Mouse (Mus musculus): ENCODE results near the gene Kcnmb4. TPM values are rescaled to one million over a fixed set of nuclear protein-coding genes. Genes with fewer than 3 reads are reported as not detected.

Gene Kcnmb4
- total RNA-seq, 2 experiments from 2014 or later = not detected

DNA sequence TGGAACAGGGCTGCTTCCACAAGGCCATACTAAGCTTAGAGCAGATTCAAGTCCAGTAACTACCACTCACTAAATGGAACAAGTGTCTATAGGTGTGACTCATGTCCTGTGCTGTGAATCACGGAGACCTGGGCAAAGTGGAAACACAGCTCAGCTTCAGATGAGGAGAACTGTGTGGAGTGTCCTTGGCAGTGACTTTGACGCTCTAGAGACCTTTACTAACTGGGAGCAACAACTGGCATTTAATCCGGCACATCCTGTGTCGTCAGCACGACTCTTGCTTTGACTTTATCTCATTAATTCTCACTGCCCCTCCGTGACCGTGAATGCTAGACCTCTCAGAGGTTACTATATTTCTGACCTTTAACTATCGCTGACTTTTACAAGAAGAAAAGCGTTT, 62.9 kb downstream of the Kcnmb4 start:
- no peak for ATAC-seq (replicated peaks; ENCODE audit: low FRiP score, poor library complexity, severe bottlenecking)

DNA sequence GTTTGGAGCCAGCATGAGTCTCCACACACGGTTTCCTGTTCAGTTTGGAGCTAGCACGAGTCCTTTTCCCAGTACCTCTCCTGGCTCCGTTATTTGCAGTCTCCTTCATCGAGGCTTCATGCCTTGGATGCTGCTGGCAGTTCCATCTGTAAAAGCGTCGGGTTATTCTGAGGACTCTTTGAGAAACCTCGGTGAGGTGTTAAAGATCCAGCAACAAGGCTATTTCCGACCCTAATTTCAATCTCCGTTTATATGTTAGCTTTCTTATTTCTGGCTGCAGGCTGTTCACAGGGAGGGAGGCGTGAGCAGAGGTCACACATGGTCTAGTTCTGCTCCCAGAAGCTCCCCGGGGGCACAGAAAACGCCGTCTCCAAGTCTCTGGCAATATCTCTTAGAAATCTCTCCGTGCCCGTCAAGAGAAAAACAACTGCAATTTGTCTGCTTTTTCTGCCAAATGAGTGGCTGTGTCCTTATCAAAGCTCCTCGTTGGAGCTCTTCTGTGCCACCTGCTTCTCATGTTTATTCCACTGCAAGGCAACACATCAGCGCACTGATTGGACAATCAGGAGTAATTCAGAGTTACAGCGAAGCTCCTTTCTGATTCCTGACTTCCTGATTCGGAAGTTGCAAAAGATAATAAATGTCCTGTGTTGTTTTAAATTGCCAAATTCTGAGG, 65.9 kb downstream of the Kcnmb4 start:
- ATAC-seq (replicated peaks; ENCODE audit: low FRiP score, poor library complexity, severe bottlenecking) = no peak

DNA sequence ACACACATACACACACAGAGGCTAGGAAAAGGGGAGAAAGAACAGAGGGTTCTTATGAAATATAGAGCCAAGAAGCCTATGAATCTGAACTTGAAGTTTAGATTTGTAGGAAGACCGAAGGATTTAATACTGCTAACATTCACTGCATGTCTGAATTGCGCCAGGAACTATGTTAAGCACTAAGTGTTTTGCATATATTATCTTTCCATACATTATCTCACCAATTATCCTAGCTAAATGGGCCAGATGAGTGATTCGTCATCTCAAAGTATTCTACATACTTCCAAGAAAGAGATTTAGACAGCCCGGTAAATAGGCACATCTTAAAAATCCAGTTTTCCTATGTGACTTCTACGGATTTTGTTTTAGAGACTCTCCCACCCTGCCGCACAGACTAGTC, 68.7 kb downstream of the Kcnmb4 start:
- ATAC-seq (replicated peaks; ENCODE audit: low FRiP score, poor library complexity, severe bottlenecking) = no peak

DNA sequence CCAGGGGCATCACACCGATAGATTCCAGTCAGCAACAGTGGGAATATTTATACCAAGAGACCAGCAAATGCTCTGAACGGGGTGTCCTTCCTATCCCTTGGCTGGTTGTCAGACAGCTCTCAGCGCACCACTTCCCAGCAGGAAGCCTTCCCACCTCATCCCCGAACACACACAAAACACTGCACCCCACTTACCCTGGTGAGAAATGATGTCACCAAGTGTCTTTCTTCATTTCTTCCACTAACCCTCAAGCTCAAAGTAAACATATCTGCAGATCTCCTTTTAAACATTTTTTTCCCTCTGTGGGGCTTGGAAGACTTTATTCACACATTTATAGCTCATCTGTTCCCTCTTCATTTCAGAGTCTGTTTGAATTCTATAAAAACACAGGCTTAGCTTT, 70.0 kb downstream of the Kcnmb4 start:
- no peak for ATAC-seq (replicated peaks; ENCODE audit: low FRiP score, poor library complexity, severe bottlenecking)

DNA sequence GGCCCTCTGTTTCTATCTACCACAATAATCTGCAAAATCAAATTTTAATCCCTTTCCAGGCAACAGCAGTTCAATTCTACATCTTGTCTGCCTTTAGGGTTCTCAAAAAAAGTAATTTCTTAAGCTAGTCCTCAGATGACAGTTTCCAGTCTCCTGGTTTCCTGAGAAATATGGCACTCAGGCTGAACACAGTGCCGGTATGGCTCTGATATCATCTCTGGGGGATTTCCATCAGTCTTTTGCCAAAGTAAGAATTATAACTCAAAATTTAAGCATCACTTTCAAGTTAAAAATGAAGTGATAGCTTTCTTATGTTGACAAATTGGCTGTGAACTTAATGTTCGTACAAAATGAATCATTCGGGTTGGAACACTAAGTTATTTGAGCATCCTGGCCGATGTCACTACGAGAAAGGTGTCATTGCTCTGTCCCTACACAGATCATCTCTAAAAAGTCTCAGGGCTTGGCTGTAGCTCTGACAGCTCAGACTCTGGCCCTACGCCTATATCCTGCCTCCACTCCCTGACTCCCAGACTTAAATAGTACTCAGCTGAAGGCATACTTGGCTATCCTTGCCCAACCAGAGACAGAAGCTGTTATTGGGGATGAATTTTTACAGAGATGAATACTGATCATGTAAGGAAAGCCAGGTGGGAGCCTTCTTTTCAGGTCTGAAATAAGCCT, 70.8 kb downstream of the Kcnmb4 start:
- ATAC-seq (replicated peaks; ENCODE audit: low FRiP score, poor library complexity, severe bottlenecking) = no peak

DNA sequence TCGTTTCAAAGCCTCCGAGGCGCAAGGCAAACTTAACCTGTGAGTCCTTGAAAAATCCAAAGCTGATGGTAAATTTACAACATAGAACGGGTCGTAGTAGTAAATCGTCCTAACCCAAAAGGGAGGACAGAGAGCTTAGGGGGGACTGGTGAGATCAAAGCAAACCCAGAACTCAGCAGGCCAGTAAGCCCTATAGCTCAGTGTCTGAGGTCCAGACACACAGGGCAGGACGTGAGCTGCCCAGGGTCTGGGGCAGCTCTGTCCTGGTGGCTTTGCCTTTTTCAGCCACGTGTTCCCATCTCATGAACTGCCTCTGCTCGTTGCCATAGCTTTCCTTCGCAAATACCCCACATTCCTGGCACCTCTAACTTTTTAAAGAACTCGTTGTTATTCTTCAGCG, 75.7 kb downstream of the Kcnmb4 start:
- ATAC-seq (replicated peaks; ENCODE audit: low FRiP score, poor library complexity, severe bottlenecking) = no peak

DNA sequence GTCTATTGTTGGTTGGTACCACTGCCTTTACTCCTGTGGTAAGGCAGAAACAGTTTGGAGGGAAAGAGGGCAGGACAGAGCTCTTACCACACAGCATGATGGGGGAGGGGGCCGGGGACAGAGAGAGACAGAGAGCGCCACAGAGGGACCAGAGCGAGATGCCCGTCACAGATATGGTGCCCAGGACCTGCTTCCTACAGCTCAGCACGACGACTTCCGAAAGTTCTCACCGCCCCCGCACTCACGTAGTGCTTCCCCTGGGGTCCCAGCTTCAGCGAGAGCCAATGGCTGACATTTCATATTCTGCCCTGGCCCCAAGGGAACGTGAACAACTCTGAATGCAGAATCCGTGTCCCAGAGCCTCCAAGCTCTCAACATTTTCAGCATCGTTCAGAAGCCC, 76.1 kb downstream of the Kcnmb4 start:
- ATAC-seq (replicated peaks; ENCODE audit: low FRiP score, poor library complexity, severe bottlenecking) = no peak

DNA sequence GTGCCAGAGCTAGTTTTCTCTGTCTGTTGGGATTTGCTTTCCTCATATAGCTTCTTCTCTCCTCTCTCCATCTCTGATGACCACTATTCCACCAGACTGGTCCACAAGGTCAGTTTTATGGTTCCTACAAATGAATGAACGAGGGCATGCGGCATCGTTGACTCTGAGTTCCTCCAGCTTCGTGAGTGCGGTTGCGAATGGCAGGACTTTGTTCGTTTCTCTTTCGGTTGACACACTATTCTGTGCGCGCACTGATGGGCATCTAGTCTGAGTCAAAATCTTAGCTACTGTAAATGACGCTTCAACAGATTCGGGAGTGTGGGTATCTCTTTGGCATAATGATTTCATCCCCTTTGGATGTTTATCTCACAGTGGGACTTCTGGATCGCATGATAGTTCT, 76.7 kb downstream of the Kcnmb4 start:
- ATAC-seq (replicated peaks; ENCODE audit: low FRiP score, poor library complexity, severe bottlenecking) = no peak

DNA sequence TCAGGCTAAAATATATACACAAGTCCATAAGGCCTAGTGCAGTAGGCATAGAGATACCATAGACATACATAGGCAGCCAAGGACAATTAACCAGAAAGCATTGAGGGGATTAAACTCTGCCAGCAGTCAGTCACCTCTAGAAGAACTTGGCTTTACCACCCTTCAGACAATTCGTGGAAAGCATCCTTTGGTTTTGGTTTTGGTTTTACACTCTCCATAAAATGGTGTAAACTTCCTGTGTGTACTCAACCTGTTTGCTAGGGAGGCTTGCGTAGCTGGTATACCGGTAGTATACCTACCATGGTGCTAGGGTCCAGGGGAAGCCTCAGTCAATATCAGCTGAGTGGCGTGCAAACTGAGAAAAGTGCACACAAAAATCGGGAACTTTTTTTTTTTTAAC, 77.4 kb downstream of the Kcnmb4 start:
- ATAC-seq (replicated peaks; ENCODE audit: low FRiP score, poor library complexity, severe bottlenecking) = no peak

DNA sequence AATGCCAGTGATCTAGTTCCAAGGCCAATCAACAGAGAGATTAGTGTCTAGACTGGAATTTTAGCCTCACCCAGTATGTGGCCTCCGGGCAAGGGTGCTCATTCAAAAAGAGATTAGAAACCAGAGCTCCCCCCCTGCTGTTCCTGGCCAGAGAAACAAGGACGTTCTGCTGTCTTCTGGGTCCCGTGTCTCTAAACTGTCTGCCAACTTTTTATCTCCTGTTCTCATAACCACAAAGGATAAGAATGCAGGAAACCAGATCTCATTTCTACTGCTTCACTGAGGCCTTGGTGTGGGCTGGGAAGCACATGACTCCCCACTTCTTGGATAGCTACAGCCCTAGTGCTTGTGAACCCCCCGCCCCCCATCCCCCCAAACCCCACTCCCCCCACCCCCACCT, 79.1 kb downstream of the Kcnmb4 start:
- ATAC-seq (replicated peaks; ENCODE audit: low FRiP score, poor library complexity, severe bottlenecking) = no peak

DNA sequence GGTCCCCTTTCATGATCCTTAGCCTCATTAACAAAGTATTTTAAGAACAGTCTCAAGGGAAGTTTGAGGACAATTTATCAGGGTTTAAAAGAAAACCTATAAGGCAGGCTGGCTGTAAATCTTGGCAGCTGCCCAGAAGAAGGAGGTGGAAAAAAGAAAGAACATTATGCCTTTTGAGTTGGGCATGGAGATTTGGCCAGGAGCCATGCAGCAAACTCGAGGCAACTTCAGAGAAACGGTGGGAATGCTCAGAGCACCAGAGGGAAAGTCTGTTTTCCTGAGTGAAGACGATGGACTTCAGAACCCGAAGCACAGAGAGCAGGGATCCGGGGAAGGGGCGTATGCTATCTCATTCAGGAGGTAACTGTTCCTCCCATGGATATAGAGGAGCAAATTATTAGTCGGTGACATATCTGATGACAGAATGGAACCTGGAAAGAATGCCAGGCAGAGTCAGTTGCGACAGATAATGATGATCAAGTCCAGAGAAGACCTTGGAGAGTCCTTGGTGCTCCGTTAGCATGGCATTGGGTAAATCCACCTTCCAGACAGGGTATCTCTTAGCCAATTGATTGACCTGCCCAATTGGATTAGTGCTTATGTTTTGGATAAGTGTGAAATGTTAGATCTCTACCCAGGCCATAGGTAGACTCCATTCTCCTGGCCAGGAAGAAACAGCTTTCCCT, 79.7 kb downstream of the Kcnmb4 start:
- no peak for ATAC-seq (replicated peaks; ENCODE audit: low FRiP score, poor library complexity, severe bottlenecking)

DNA sequence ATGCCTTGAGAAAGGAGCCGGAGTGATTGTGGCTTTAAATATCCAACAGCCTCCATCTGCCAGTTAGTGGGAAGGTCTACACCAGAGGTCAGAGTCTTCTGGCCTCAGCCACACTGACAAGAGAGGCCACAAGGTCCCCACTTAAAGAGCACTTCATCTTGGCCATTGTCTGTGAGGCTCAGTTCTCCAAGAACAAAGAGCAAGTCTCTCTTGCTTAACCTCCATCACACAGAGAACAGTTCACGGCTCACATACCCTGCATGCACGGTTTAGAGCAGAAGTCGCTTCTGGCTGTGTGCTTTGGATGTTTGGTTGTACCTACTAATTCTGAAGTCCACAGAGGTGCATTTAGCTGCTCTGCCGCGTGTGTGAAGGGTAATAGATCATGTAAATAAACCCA, 84.8 kb downstream of the Kcnmb4 start:
- no peak for ATAC-seq (replicated peaks; ENCODE audit: low FRiP score, poor library complexity, severe bottlenecking)

DNA sequence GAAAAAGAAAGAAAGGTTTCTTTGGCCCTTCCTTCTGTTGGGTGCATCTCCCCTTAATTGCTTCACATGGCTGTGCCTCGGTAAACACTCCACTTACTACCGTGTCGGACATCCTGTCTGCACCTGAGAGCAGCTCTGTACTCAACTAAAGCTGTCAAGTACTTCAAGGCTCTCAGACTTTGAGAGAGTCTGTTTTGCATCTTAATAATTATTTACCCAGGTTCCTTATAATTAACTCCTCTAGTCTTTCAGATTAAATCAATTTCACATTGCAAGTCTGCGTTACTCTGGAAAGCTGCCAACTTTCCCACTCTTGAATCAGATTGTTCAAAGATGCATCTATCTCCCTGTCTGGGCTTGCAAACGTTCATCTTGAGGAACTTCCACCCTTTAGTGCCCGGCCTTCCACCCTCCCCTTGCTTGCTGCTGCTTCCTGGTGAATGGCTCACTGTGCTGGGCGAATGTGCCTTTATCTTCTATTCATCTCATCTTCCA, 87.2 kb downstream of the Kcnmb4 start:
- ATAC-seq (replicated peaks; ENCODE audit: low FRiP score, poor library complexity, severe bottlenecking) = no peak

DNA sequence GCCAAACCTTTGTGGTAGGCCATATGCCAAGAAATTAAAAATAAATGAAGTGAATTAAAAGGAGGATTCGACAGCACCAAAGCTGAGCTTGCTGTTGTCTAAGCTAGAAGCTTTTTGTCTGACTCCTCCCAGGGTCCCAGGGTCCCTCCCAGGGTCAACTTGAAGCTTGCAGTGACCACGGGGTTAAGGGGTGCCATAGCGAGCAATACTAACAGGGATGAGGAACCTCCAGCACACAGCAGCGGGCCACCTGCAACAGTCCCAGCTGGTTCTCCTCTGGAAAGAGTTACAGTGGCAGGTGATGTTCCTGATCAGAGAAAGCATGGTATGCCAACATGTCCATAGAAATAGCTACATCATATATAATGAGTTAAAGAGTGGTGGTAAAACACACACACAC, 89.3 kb downstream of the Kcnmb4 start:
- ATAC-seq (replicated peaks; ENCODE audit: low FRiP score, poor library complexity, severe bottlenecking) = no peak

DNA sequence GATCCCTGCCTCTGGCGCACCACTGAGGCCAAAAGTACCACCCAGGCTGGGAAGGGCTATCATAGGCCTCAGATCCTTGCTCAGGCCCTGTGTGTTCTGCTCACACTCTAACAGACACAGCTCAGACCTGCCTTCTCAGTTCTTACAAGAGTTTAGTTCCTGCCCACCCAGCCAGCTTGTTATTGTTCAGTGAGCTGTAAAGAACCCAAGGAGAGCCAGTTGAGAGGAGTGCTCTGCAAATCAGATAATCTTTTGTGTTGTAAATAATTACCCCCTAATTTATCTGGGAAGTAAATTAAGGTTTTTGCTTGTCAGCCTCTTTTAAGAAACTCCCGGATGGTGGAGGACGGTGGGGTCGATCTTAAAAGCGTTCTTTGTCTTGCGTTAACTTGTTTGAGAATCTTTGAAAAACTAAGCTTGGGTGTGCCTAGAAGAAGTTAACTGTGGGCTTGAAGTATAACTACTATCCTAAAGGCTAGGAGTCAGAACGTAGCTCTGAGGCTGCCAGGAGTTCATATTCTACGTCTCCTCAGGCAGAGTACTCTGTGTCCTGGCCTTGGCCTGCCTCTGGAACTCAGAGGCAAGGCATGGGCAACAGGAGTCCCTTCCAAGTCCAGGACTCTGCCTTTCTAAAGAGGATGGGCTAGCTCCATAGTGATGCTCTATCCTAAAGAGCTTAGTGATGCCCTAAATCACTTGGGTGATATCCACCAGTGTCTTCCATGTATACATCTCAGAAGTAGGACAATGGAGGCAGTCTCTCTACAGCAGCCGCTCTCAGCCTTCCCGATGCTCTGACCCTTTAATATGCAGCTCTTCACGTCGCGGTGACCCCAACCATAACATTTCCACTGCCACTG, 90.6 kb downstream of the Kcnmb4 start:
- ATAC-seq (replicated peaks; ENCODE audit: low FRiP score, poor library complexity, severe bottlenecking) = no peak

DNA sequence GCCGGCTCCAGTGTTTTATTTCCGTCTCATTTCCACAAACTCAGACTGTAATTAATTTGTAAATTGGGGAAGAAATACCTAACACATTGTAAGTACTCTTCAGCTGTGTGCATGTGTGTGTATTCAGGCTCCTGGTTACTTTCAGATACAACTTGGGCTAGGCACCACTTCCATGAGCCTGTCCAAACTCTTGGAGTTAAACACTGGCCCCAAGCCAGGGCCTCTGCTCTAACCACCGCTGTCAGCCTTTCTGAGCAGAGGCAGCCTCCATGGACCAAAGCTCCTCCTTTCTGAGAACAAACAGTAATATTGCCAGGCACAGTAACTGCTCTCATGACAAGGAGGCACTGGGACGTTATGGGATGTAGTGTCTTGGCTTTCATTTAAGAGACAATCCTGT, 96.8 kb downstream of the Kcnmb4 start:
- no peak for ATAC-seq (replicated peaks; ENCODE audit: low FRiP score, poor library complexity, severe bottlenecking)

DNA sequence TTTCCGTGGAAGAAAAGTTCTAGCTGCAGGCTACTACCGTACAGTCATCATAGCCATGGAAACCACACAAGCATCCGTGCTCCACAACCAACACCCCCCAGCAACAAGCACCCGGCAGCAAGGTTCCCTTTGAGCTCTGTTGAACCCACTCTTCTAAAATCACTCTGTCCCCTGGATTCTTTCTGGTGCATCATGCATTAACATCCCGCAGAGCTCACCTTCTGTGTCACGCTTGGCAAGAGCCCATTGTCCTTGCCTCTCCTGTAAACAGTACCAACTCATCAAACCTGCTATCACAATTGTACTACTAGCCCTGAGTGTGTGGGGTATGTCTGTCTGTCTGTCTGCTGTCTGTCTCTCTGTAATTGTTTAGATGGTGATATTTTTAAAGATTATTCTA, 99.6 kb downstream of the Kcnmb4 start:
- no peak for ATAC-seq (replicated peaks; ENCODE audit: low FRiP score, poor library complexity, severe bottlenecking)

DNA sequence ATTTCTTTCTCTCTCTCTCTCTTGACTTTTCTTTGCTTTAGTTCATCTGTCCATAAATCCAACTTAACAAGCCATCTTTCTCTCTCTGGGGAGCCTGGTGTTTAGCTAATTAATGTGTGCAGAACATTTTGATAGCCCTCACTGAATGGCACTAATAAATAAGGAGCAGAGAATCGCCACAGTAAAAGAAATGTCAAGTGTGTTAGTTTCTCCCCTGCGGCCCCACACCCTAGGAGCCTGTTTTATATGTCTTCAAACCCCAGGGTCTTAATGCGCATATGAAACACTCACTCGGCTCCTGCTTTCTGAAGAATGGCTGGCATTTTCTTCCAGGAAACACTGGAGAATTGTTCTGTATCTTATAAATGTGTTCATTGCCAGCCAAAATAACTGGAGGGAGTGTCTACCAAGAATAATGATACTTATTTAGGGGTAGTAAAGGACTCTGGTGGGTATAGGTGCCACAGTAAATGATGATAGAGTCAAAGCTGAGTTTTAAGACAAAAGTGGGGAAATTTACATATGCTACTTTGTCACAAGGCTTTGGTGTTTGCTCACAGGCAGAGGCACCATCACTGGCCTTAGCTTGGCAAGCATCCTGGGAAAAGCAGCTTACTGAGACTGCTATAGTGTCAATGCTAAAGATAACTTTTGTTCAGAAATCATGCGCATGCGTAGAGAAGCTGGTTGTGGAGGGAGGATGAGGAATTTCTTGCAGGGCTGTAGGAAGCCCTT, 102.5 kb downstream of the Kcnmb4 start:
- ATAC-seq (replicated peaks; ENCODE audit: low FRiP score, poor library complexity, severe bottlenecking) = no peak
